Mouse (Mus musculus) limb, embryonic 12.5 days (tissue): Measurements from ENCODE around the gene Lin37. TPM values are rescaled to one million over a fixed set of nuclear protein-coding genes. Genes with fewer than 3 reads are reported as not detected.

ENCODE experiments used
- ATAC-seq: fragments of 200-750 bp; cut with Nextera tagmentation; 2 replicates; pipeline ENCODE4 v1.8.0; 2017; ENCODE audit warnings: low read depth, moderate TSS enrichment; ENCODE audit not compliant: insufficient number of reproducible peaks, insufficient read depth, low FRiP score, low TSS enrichment
- H3K27ac ChIP-seq: fragments of 300-500 bp; sonication (generic); 2 replicates; pipeline ENCODE4 v1.5.1; 2016; ENCODE audit warnings: mild to moderate bottlenecking, moderate library complexity
- H3K27me3 ChIP-seq: fragments of 300-500 bp; sonication (generic); 2 replicates; pipeline ENCODE4 v1.6.1; 2016; ENCODE audit warnings: mild to moderate bottlenecking, moderate library complexity
- H3K36me3 ChIP-seq: fragments of 300-500 bp; sonication (generic); 2 replicates; pipeline ENCODE4 v1.6.1; 2016; ENCODE audit warnings: mild to moderate bottlenecking, moderate library complexity
- H3K4me1 ChIP-seq: fragments of 300-500 bp; sonication (generic); replicated peaks from 2 replicates; pipeline ENCODE4 v1.6.1; 2016
- H3K4me2 ChIP-seq: fragments of 300-500 bp; sonication (generic); 2 replicates; pipeline ENCODE4 v1.6.1; 2016; ENCODE audit warnings: mild to moderate bottlenecking, moderate library complexity
- H3K4me3 ChIP-seq: fragments of 300-500 bp; sonication (generic); replicated peaks from 2 replicates; pipeline ENCODE4 v1.5.1; 2016; ENCODE audit warnings: mild to moderate bottlenecking
- H3K9ac ChIP-seq: fragments of 300-500 bp; sonication (generic); replicated peaks from 2 replicates; pipeline ENCODE4 v1.6.1; 2016; ENCODE audit warnings: mild to moderate bottlenecking, moderate library complexity
- H3K9me3 ChIP-seq: fragments of 300-500 bp; sonication (generic); 2 replicates; pipeline ENCODE4 v1.6.1; 2016; ENCODE audit warnings: mild to moderate bottlenecking, moderate library complexity
- WGBS: fragments of 180-500 bp; shearing (Covaris S2); methylation state at CpG from one replicate; pipeline ENCODE4 v1.1.7; 2016; 5-methylcytosine and 5-hydroxymethylcytosine counted together
- polyA plus RNA-seq: library from polyadenylated mRNA; unstranded; fragments of >200 nt; fragmentation: Nextera tagmentation; extraction: Ambion mirVana; gene quantifications from 2 replicates; pipeline ENCODE4 v1.2.1, GENCODE M21; 2016

Lin37 gene
- polyA plus RNA-seq, 1 experiment from 2014 or later: 51.5 TPM

GRCm38 (mm10) chr7:30562526-30563116 lies 3.0 kb upstream of the Lin37 start:
- Histone ChIP-seq H3K4me2 (peak overlapping the region; percentile 71), H3K9ac (peak overlapping the region; percentile 65), H3K36me3 (peaks cover 30% of the 10 kb centered on the region), H3K9me3 (no peaks in the 10 kb centered on the region), H3K4me3 (peak overlapping the region; percentile 75), H3K27me3 (no peaks in the 10 kb centered on the region), H3K4me1 (peaks cover 27% of the 10 kb centered on the region), H3K27ac (peak overlapping the region; percentile 75)
- no peak for ATAC-seq
- 2% methylated on average over 27 of the region's 27 CpGs for WGBS

DNA sequence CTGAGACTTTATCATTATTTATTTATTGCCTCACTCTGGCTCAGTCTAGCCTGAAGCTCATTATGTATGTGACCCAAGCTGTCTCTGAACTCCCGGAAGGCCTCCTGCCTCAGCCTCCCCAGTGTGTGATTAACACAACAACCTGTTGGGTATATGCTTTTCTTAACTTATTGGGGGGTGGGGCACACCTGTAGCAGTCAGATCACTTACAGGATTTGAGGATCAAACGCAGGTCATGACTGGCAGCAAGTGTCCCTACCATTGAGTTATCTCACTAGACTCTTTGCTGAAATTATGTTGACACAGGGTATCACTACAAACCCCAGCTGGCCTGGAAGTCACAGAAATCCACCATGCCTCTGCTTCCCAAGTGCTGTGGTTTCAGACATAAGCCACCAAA lies 658 bp upstream of the Lin37 start:
- peaks cover 27% of the 10 kb centered on the region for H3K4me1 ChIP-seq
- 69% methylated on average over 2 of the region's 2 CpGs for WGBS
- H3K36me3 ChIP-seq: peaks cover 30% of the 10 kb centered on the region
- no peaks in the 10 kb centered on the region for H3K9me3 ChIP-seq
- no peak for ATAC-seq
- H3K27ac ChIP-seq: no peak overlapping the region
- H3K9ac ChIP-seq: no peak overlapping the region
- peak overlapping the region; percentile 93 for H3K4me2 ChIP-seq
- H3K4me3 ChIP-seq: no peak overlapping the region
- H3K27me3 ChIP-seq: no peaks in the 10 kb centered on the region

- WGBS: 16% methylated on average over 12 of the region's 12 CpGs
- peak overlapping the region; percentile 14; the same call in 1 of the 2 replicates for H3K27ac ChIP-seq
- ATAC-seq: no peak
These were observed 789 bp downstream of the Lin37 start for GRCm38 (mm10) chr7:30558656-30559442.

GRCm38 (mm10) chr7:30557901-30558514 lies 1.6 kb downstream of the Lin37 start:
- no peaks in the 10 kb centered on the region for H3K27me3 ChIP-seq
- H3K9ac ChIP-seq: peak overlapping the region; percentile 67; the same call in 1 of the 2 replicates
- H3K4me1 ChIP-seq: peaks cover 31% of the 10 kb centered on the region
- peaks cover 39% of the 10 kb centered on the region for H3K36me3 ChIP-seq
- 93% methylated on average over 13 of the region's 13 CpGs for WGBS
- peak overlapping the region; percentile 64 for H3K4me3 ChIP-seq
- peak overlapping the region; percentile 93 for H3K4me2 ChIP-seq
- H3K27ac ChIP-seq: no peak overlapping the region
- no peaks in the 10 kb centered on the region for H3K9me3 ChIP-seq
- ATAC-seq: no peak

More at GRCm38 (mm10) chr7:30558656-30559442, 789 bp downstream of the Lin37 start:
- no peaks in the 10 kb centered on the region for H3K9me3 ChIP-seq
- peak overlapping the region; percentile 64 for H3K4me3 ChIP-seq
- peaks cover 24% of the 10 kb centered on the region for H3K4me1 ChIP-seq
- peak overlapping the region; percentile 67 for H3K9ac ChIP-seq
- H3K27me3 ChIP-seq: no peaks in the 10 kb centered on the region
- peak overlapping the region; percentile 93 for H3K4me2 ChIP-seq
- H3K36me3 ChIP-seq: peaks cover 39% of the 10 kb centered on the region

DNA sequence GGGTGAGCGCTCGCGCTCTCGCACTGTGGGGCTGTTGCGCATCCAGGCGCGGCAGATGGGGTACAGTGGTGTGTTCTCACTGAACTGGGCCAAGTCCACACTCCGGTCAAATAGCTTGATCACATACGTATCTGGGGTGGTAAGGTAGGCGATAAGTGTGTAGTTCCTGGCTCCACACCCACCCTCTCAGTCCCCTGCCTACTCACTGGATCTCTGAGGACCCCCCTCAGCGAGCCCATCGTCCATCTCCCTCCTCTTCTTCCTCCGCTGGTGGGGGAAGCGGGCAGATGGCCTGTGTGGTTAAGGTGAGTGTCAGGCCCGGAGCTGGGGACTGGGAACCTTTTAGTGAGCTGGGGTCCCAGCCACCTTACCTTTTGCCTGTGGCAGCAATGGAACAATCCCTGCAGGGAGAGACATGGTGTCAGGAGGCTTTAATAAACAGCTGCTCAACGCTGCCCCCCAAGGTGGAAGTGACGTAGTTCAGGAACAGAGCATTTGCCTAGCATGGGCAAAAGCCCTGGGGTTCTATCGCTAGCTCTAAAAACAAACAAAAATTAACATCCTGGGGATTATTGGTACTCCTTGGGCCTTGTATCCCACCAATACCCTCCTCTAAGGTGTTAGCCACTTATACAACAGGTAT lies 2.6 kb downstream of the Lin37 start:
- H3K4me2 ChIP-seq: no peak overlapping the region
- H3K36me3 ChIP-seq: peaks cover 39% of the 10 kb centered on the region
- no peaks in the 10 kb centered on the region for H3K27me3 ChIP-seq
- H3K4me3 ChIP-seq: 0 out of 2 replicates have a peak overlapping the region, but pooled peaks have one; percentile 3
- no peak overlapping the region for H3K9ac ChIP-seq
- peaks cover 31% of the 10 kb centered on the region for H3K4me1 ChIP-seq
- 94% methylated on average over 18 of the region's 18 CpGs for WGBS
- H3K9me3 ChIP-seq: no peaks in the 10 kb centered on the region
- no peak for ATAC-seq
- no peak overlapping the region for H3K27ac ChIP-seq

DNA sequence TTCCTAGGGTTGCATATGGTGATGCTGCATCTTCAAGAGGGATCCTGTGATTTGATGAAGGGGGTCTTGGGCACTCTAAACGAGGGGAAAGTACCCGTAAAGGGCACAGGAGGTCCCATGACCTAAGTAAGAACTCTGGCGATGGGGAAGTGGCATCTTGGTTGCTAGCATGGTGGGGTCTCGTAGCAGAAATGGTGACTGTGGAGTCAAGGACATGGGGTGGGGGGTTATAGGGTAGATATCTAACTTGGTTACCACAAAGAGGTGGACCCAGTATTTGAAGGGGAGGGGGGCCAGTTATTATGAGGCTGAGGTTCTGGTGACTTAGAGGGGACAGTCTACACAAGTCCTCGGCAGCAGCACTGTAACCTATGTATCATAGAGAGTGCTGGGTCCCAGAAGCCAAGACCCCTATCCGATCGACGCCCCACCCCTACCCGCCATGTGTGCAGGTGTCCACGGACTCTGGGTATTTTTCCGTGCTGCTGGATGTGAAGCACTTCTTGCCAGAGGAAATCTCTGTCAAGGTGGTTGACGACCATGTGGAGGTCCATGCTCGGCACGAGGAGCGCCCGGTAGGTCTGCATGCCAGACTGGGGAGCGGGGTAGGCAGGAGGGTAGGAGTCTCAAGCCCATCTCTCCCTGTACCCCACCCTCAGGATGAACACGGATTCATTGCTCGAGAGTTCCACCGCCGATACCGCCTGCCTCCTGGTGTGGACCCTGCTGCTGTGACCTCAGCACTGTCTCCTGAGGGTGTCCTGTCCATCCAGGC lies 5.6 kb downstream of the Lin37 start:
- Histone ChIP-seq H3K27ac (no peak overlapping the region), H3K4me2 (peak overlapping the region; percentile 89), H3K27me3 (no peaks in the 10 kb centered on the region), H3K36me3 (peaks cover 44% of the 10 kb centered on the region), H3K9me3 (no peaks in the 10 kb centered on the region), H3K4me3 (peak overlapping the region; percentile 52), H3K9ac (peak overlapping the region; percentile 75), H3K4me1 (peaks cover 25% of the 10 kb centered on the region)
- ATAC-seq: no peak
- WGBS: 88% methylated on average over 22 of the region's 22 CpGs

DNA sequence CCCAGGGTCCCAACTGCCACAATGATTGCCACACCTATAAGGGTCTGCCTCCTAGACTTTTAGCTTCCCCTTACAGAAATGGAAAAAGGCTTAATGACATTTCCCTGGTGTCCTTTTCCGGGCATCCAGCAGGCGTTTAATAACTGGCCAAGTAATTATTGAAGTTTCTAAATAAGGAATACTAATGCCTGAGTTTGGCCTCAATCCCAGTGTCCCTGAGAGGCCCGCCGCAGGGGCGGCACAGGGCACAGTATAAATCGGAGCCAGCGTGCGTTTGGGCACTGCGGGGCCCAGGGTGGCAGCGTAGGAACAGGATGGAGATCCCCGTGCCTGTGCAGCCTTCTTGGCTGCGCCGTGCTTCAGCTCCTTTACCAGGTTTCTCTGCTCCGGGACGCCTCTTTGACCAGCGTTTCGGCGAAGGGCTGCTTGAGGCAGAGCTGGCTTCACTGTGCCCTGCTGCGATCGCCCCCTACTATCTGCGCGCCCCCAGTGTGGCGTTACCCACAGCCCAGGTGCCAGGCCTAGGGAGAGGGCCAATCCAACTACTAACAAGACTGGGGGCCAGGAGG lies 6.5 kb downstream of the Lin37 start:
- Histone ChIP-seq H3K4me2 (peak overlapping the region; percentile 89), H3K9me3 (no peaks in the 10 kb centered on the region), H3K27ac (peak overlapping the region; percentile 96), H3K9ac (peak overlapping the region; percentile 75), H3K27me3 (no peaks in the 10 kb centered on the region), H3K4me1 (peaks cover 16% of the 10 kb centered on the region), H3K4me3 (peak overlapping the region; percentile 52), H3K36me3 (peaks cover 51% of the 10 kb centered on the region)
- ATAC-seq: no peak
- WGBS: 4% methylated on average over 23 of the region's 23 CpGs

GRCm38 (mm10) chr7:30552102-30553020 lies 7.3 kb downstream of the Lin37 start, which contains the start of the genes Hspb6 and Proser3:
TSS of gene Hspb6 (plus strand) at chr7:30552178.
TSS of gene Proser3 (minus strand) at chr7:30552299.
- peak within 1 kb of the TSS; percentile 75 for H3K9ac ChIP-seq
- no peaks in the 10 kb centered on the region for H3K27me3 ChIP-seq
- peak within 1 kb of the TSS; percentile 89 for H3K4me2 ChIP-seq
- no peaks in the 10 kb centered on the region for H3K9me3 ChIP-seq
- peak within 1 kb of the TSS; percentile 96 for H3K27ac ChIP-seq
- ATAC-seq: peak; percentile 94
- peaks cover 52% of the 10 kb centered on the region for H3K36me3 ChIP-seq
- 1% methylated on average over 44 of the region's 44 CpGs for WGBS
- H3K4me1 ChIP-seq: peaks cover 13% of the 10 kb centered on the region
- H3K4me3 ChIP-seq: peak within 1 kb of the TSS; percentile 52

- Histone ChIP-seq H3K9ac (peak overlapping the region; percentile 57), H3K36me3 (peaks cover 49% of the 10 kb centered on the region), H3K4me3 (peak overlapping the region; percentile 52), H3K4me1 (peaks cover 13% of the 10 kb centered on the region), H3K27ac (peak overlapping the region; percentile 96), H3K27me3 (no peaks in the 10 kb centered on the region), H3K4me2 (peak overlapping the region; percentile 89), H3K9me3 (no peaks in the 10 kb centered on the region)
- WGBS: 3% methylated on average over 10 of the region's 10 CpGs
- ATAC-seq: peak; percentile 39
These were observed 8.1 kb downstream of the Lin37 start for GRCm38 (mm10) chr7:30551445-30552101.
